Mouse (Mus musculus) heart, postnatal 0 days (tissue): ENCODE measurements around the gene Ttc38. TPM values are rescaled to one million over a fixed set of nuclear protein-coding genes. Genes with fewer than 3 reads are reported as not detected.

Experiments
- ATAC-seq: fragments of 200-750 bp; cut with Nextera tagmentation; 2 replicates; pipeline ENCODE4 v1.8.0; 2017; ENCODE audit warnings: low read depth, moderate number of reproducible peaks, moderate library complexity; ENCODE audit not compliant: insufficient read depth
- DNase-seq: peaks from one replicate; pipeline ENCODE4 v3.0.0-alpha.2; 2016; ENCODE audit warnings: low spot score
- H3K27ac ChIP-seq: fragments of 300-500 bp; sonication (generic); 2 replicates; pipeline ENCODE4 v1.5.1; 2014; ENCODE audit warnings: low read depth, mild to moderate bottlenecking
- H3K27me3 ChIP-seq: fragments of 300-500 bp; sonication (generic); 2 replicates; pipeline ENCODE4 v1.6.1; 2014; ENCODE audit warnings: low read length, mixed read lengths; ENCODE audit not compliant: control insufficient read depth, insufficient read depth
- H3K36me3 ChIP-seq: fragments of 300-500 bp; sonication (generic); replicated peaks from 2 replicates; pipeline ENCODE4 v1.6.1; 2014; ENCODE audit warnings: low read length, mixed read lengths; ENCODE audit not compliant: control insufficient read depth, insufficient read depth
- H3K4me1 ChIP-seq: fragments of 300-500 bp; sonication (generic); 2 replicates; pipeline ENCODE4 v1.6.1; 2014; ENCODE audit warnings: antibody characterized with exemption; ENCODE audit not compliant: control insufficient read depth, insufficient read depth
- H3K4me2 ChIP-seq: fragments of 300-500 bp; sonication (generic); 2 replicates; pipeline ENCODE4 v1.6.1; 2014; ENCODE audit warnings: low read depth, mild to moderate bottlenecking, low read length, moderate library complexity
- H3K4me3 ChIP-seq: fragments of 300-500 bp; sonication (generic); 2 replicates; pipeline ENCODE4 v1.5.1; 2014; ENCODE audit warnings: low read depth, low read length
- H3K9ac ChIP-seq: fragments of 300-500 bp; sonication (generic); replicated peaks from 2 replicates; pipeline ENCODE4 v1.6.1; 2014; ENCODE audit warnings: low read depth, low read length, mixed read lengths
- H3K9me3 ChIP-seq: fragments of 300-500 bp; sonication (generic); replicated peaks from 2 replicates; pipeline ENCODE4 v1.6.1; 2016; ENCODE audit warnings: low read length; ENCODE audit not compliant: control insufficient read depth
- CTCF ChIP-seq: IDR thresholded peaks from 2 replicates; pipeline ENCODE4 v1.5.1; 2016; ENCODE audit warnings: antibody characterized with exemption, control low read depth, low read depth
- EP300 ChIP-seq: IDR thresholded peaks from 2 replicates; pipeline ENCODE4 v1.6.1; 2016; ENCODE audit warnings: antibody characterized with exemption, low read depth
- WGBS: fragments of 180-500 bp; shearing (Covaris S2); extraction: QIAGEN DNeasy Blood & Tissue Kit; methylation state at CpG from one replicate; pipeline ENCODE4 v1.1.7; 2014; 5-methylcytosine and 5-hydroxymethylcytosine counted together
- polyA plus RNA-seq: library from polyadenylated mRNA; unstranded; fragments of >200 nt; fragmentation: Nextera tagmentation; extraction: Ambion mirVana; gene quantifications from 2 replicates; pipeline ENCODE4 v1.2.1, GENCODE M21; 2015
- total RNA-seq: library from RNA; depleted of rRNA; stranded (reverse); fragments of >200 nt; gene quantifications from 2 replicates; pipeline ENCODE4 v1.2.3, GENCODE M21; 2014; ENCODE audit warnings: low replicate concordance

Gene Ttc38
- total and polyA plus RNA-seq, 2 experiments from 2014 or later, result 6.9 to 14.7 TPM

- no peak overlapping the region for H3K4me3 ChIP-seq
- H3K27ac ChIP-seq, result 0 out of 2 replicates have a peak overlapping the region, but pooled peaks have one; percentile 25
- no peaks in the 10 kb centered on the region for H3K9me3 ChIP-seq
- no peaks in the 10 kb centered on the region for H3K27me3 ChIP-seq
- H3K9ac ChIP-seq, result no peak overlapping the region
- WGBS, result 50% methylated on average over 4 of the region's 4 CpGs
- no peak overlapping the region for H3K4me2 ChIP-seq
- ATAC-seq (no peak), DNase-seq (no peak)
- peaks cover 15% of the 10 kb centered on the region; the same call in 1 of the 2 replicates for H3K36me3 ChIP-seq
- H3K4me1 ChIP-seq, result peaks cover 33% of the 10 kb centered on the region
- no peak for TF ChIP-seq EP300
- no peak for TF ChIP-seq CTCF
Observed at GRCm38 (mm10) chr15:85806886-85807285, 25.2 kb upstream of the Ttc38 start.

DNA sequence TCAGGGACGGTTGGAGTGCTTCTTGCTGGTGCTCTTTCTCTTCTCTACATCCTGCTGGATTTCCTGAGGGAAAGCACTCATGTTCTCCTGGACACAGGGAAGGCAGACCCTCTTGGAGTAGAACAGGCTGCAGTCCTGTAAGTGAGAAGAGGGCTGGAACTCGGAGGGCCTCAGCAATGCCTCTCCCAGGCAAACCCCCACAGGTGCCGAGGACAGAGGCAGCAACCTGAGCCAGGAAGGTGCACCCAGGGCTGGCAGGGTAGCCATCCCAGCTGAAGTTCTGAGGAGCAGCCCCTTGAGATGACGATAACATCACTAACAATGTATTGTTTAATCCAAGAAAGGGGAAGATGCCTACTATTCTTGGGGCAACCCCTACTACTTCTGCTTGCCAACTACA, 24.7 kb upstream of the Ttc38 start:
- 74% methylated on average over 4 of the region's 4 CpGs for WGBS
- no peak for ATAC-seq
- no peak overlapping the region for H3K4me3 ChIP-seq

GRCm38 (mm10) chr15:85808031-85808430, 24.1 kb upstream of the Ttc38 start:
- no peak overlapping the region for H3K4me3 ChIP-seq
- H3K36me3 ChIP-seq, result peaks cover 14% of the 10 kb centered on the region; the same call in 1 of the 2 replicates
- no peaks in the 10 kb centered on the region for H3K9me3 ChIP-seq
- H3K27me3 ChIP-seq, result no peaks in the 10 kb centered on the region
- ATAC-seq, result no peak
- no peak overlapping the region for H3K9ac ChIP-seq
- H3K4me1 ChIP-seq, result peaks cover 31% of the 10 kb centered on the region
- TF ChIP-seq CTCF (no peak), EP300 (no peak)
- DNase-seq, result no peak
- WGBS, result 74% methylated on average over 6 of the region's 6 CpGs
- H3K27ac ChIP-seq, result peak overlapping the region; percentile 71
- no peak overlapping the region for H3K4me2 ChIP-seq

More for the DNA sequence above, 24.7 kb upstream of the Ttc38 start:
- Histone ChIP-seq H3K4me1 (peaks cover 37% of the 10 kb centered on the region), H3K4me2 (no peak overlapping the region), H3K9ac (no peak overlapping the region), H3K9me3 (no peaks in the 10 kb centered on the region), H3K27me3 (no peaks in the 10 kb centered on the region), H3K36me3 (peaks cover 14% of the 10 kb centered on the region; the same call in 1 of the 2 replicates), H3K27ac (0 out of 2 replicates have a peak overlapping the region, but pooled peaks have one; percentile 25)
- no peak for DNase-seq
- TF ChIP-seq EP300 (no peak), CTCF (no peak)

- Histone ChIP-seq H3K9ac (0 out of 2 replicates have a peak overlapping the region, but pooled peaks have one; percentile 25), H3K27me3 (no peaks in the 10 kb centered on the region), H3K4me2 (no peak overlapping the region), H3K4me1 (peaks cover 27% of the 10 kb centered on the region), H3K36me3 (peaks cover 14% of the 10 kb centered on the region; the same call in 1 of the 2 replicates), H3K9me3 (no peaks in the 10 kb centered on the region), H3K27ac (peak overlapping the region; percentile 71), H3K4me3 (no peak overlapping the region)
- WGBS, result 51% methylated on average over 8 of the region's 8 CpGs
- TF ChIP-seq EP300 (no peak), CTCF (peak; percentile 27; the same call in 1 of the 2 replicates)
- DNase-seq, result peak; percentile 32
- ATAC-seq, result no peak
Observed at GRCm38 (mm10) chr15:85808434-85808833, 23.7 kb upstream of the Ttc38 start.

- ATAC-seq, result no peak
- no peak for TF ChIP-seq CTCF
- no peak for TF ChIP-seq EP300
- DNase-seq, result no peak
- H3K4me1 ChIP-seq, result peaks cover 20% of the 10 kb centered on the region
- peak overlapping the region; percentile 25; the same call in 1 of the 2 replicates for H3K9ac ChIP-seq
- peaks cover 14% of the 10 kb centered on the region; the same call in 1 of the 2 replicates for H3K36me3 ChIP-seq
- peak overlapping the region; percentile 71; the same call in 1 of the 2 replicates for H3K27ac ChIP-seq
- H3K27me3 ChIP-seq, result no peaks in the 10 kb centered on the region
- WGBS, result 84% methylated on average over 12 of the region's 12 CpGs
- H3K4me2 ChIP-seq, result no peak overlapping the region
- no peak overlapping the region for H3K4me3 ChIP-seq
- no peaks in the 10 kb centered on the region for H3K9me3 ChIP-seq
Observed at GRCm38 (mm10) chr15:85809091-85809490, 23.0 kb upstream of the Ttc38 start.

- no peaks in the 10 kb centered on the region for H3K27me3 ChIP-seq
- TF ChIP-seq EP300 (no peak), CTCF (no peak)
- peak overlapping the region; percentile 97 for H3K27ac ChIP-seq
- H3K36me3 ChIP-seq, result peaks cover 8% of the 10 kb centered on the region; the same call in 1 of the 2 replicates
- 0 out of 2 replicates have a peak, but pooled peaks cover 2% of the 10 kb centered on the region for H3K9me3 ChIP-seq
- DNase-seq (peak; percentile 76), ATAC-seq (no peak)
- H3K4me3 ChIP-seq, result peak overlapping the region; percentile 62; the same call in 1 of the 2 replicates
- H3K9ac ChIP-seq, result peak overlapping the region; percentile 60; the same call in 1 of the 2 replicates
- WGBS, result 24% methylated on average over 5 of the region's 5 CpGs
- H3K4me1 ChIP-seq, result peaks cover 17% of the 10 kb centered on the region
- peak overlapping the region; percentile 72 for H3K4me2 ChIP-seq
Observed at GRCm38 (mm10) chr15:85810462-85810805, 21.7 kb upstream of the Ttc38 start.
